Comparison of ENCODE assay signal across 19 mouse cellular contexts in genomic region chr10:81459399-81459798, GRCm38 (mm10). TPM values are rescaled to one million over a fixed set of nuclear protein-coding genes. Genes with fewer than 3 reads are reported as not detected.
DNase-seq lines count a peak whose midpoint lies in the region.
"Had no signal": no experiment of that assay in that cellular context is flagged by ENCODE, and none has a peak within 500 bp of the region (broad histone marks: within the 10 kb centered on the region; RNA-seq: fewer than 3 reads in every experiment).

No protein-coding gene starts in this region.

- intact Hi-C loops in left cerebral cortex, postnatal 36 days (cut with DNase I), result loop anchor here (10.0 kb wide), 1 partner anchor 265 kb away; no protein-coding TSS in a partner anchor
- intact Hi-C loops in left cerebral cortex, postnatal 4 days (cut with DNase I), result loop anchor here (10.0 kb wide), 1 partner anchor 175 kb away; no protein-coding TSS in a partner anchor

- DNase-seq in left cerebral cortex, postnatal 36 days (ENCODE audit: low spot score in 2 of 2), result peak; percentile 2 to 3
- no peak for DNase-seq in left cerebral cortex, postnatal 4 days
- DNase-seq in right cerebral cortex, postnatal 10 days (ENCODE audit: low spot score in 2 of 2), result peak; percentile 19 to 31
- DNase-seq in right cerebral cortex, adult 2 months (ENCODE audit: low spot score in 2 of 2), result no peak
- DNase-seq in thymus, postnatal 4 days, result peak; percentile 4
- DNase-seq in thymus, postnatal 25 days, result no peak
- DNase-seq in Muller cell, postnatal 12 days (ENCODE audit: inconsistent ontology term), result no peak
- DNase-seq: adrenal gland, adult 2 months; adrenal gland, postnatal 14 days; B cell, adult 2 months; cerebellum, adult 11 months; cerebellum, adult 2 months; cerebellum, adult 9-11 months; forebrain, postnatal 0 days; gastrocnemius, adult 2 months; gastrocnemius, postnatal 14 days; heart, adult 18-20 months; heart, postnatal 14 days; heart, postnatal 4 days had no signal

RNA-seq across cellular contexts. Expression of gene Nfic, which starts 4.0 kb away (rescaled TPM):
- total RNA-seq in left cerebral cortex, postnatal 36 days (2021), result 10 to 100 TPM; 87.9 to 96.9 TPM
- 10 to 100 TPM; 29.5 to 31.1 TPM for total RNA-seq in left cerebral cortex, postnatal 4 days (2021)

RNA-seq across cellular contexts. Expression of gene Celf5, which starts 23.1 kb away (rescaled TPM):
- total RNA-seq in left cerebral cortex, postnatal 36 days (2021), result 100 to 1,000 TPM; 256 to 303 TPM
- total RNA-seq in left cerebral cortex, postnatal 4 days (2021), result 100 to 1,000 TPM; 303 to 316 TPM

RNA-seq across cellular contexts. Expression of gene Ncln, which starts 36.8 kb away (rescaled TPM):
- 10 to 100 TPM; 74.9 to 88.8 TPM for total RNA-seq in left cerebral cortex, postnatal 36 days (2021)
- total RNA-seq in left cerebral cortex, postnatal 4 days (2021), result 100 to 1,000 TPM; 104 to 105 TPM

RNA-seq across cellular contexts. Expression of gene S1pr4, which starts 40.5 kb away (rescaled TPM):
- total RNA-seq in left cerebral cortex, postnatal 36 days (2021), result under 1 TPM; 0.43 to 0.52 TPM
- under 1 TPM; 0.14 to 0.66 TPM for total RNA-seq in left cerebral cortex, postnatal 4 days (2021)
- total RNA-seq: forebrain, postnatal 0 days had no signal

Comparison
In these comparisons a context has a peak if more than half of its experiments do, and no peak if none do; other contexts are left out.
1. DNase-seq: peak in left cerebral cortex, postnatal 36 days (2 of 2), right cerebral cortex, postnatal 10 days (2 of 2) and thymus, postnatal 4 days (single experiment); none in left cerebral cortex, postnatal 4 days (single experiment), right cerebral cortex, adult 2 months (0 of 2), thymus, postnatal 25 days (single experiment) and Muller cell, postnatal 12 days (single experiment).